Mouse (Mus musculus) thymus, postnatal 0 days (tissue): ENCODE results near the gene Stat5b. TPM values are rescaled to one million over a fixed set of nuclear protein-coding genes. Genes with fewer than 3 reads are reported as not detected.

Experiments used
- DNase-seq: peaks from one replicate; pipeline ENCODE4 v3.0.0-alpha.2; 2015; ENCODE audit warnings: low spot score
- polyA plus RNA-seq: library from polyadenylated mRNA; unstranded; fragments of >200 nt; fragmentation: Nextera tagmentation; extraction: Ambion mirVana; gene quantifications from 2 replicates; pipeline ENCODE4 v1.2.1, GENCODE M21; 2015

Stat5b gene
- polyA plus RNA-seq, 1 experiment from 2014 or later = 105 TPM

GRCm38 (mm10) chr11:100843070-100843669, 7.4 kb downstream of the Stat5b start:
- no peak for DNase-seq

- peak; percentile 44 for DNase-seq
These were observed 8.5 kb downstream of the Stat5b start for GRCm38 (mm10) chr11:100842025-100842424.

GRCm38 (mm10) chr11:100840866-100841265, 9.7 kb downstream of the Stat5b start:
- DNase-seq = no peak

GRCm38 (mm10) chr11:100839523-100839922, 11.0 kb downstream of the Stat5b start:
- no peak for DNase-seq

GRCm38 (mm10) chr11:100838894-100839293, 11.6 kb downstream of the Stat5b start:
- DNase-seq = no peak

- no peak for DNase-seq
These were observed 13.4 kb downstream of the Stat5b start for GRCm38 (mm10) chr11:100836923-100837702.

- no peak for DNase-seq
These were observed 17.1 kb downstream of the Stat5b start for GRCm38 (mm10) chr11:100833466-100833865.

- no peak for DNase-seq
These were observed 19.1 kb downstream of the Stat5b start for GRCm38 (mm10) chr11:100831396-100831795.

- DNase-seq = no peak
These were observed 20.8 kb downstream of the Stat5b start for GRCm38 (mm10) chr11:100829691-100830090.

GRCm38 (mm10) chr11:100828676-100829151, 21.8 kb downstream of the Stat5b start:
- no peak for DNase-seq

GRCm38 (mm10) chr11:100826161-100826866, 24.2 kb downstream of the Stat5b start:
- DNase-seq = no peak

- no peak for DNase-seq
These were observed 25.1 kb downstream of the Stat5b start for GRCm38 (mm10) chr11:100825451-100825850.

GRCm38 (mm10) chr11:100824496-100824895, 26.0 kb downstream of the Stat5b start:
- DNase-seq = no peak

GRCm38 (mm10) chr11:100823543-100824313, 26.8 kb downstream of the Stat5b start:
- peak; percentile 90 for DNase-seq

- peak; percentile 59 for DNase-seq
These were observed 28.2 kb downstream of the Stat5b start for GRCm38 (mm10) chr11:100822365-100822764.

- no peak for DNase-seq
These were observed 28.8 kb downstream of the Stat5b start for GRCm38 (mm10) chr11:100821605-100822220.

- no peak for DNase-seq
These were observed 30.5 kb downstream of the Stat5b start for GRCm38 (mm10) chr11:100820047-100820446.

GRCm38 (mm10) chr11:100819626-100820025, 30.9 kb downstream of the Stat5b start:
- DNase-seq = peak; percentile 86

- no peak for DNase-seq
These were observed 31.5 kb downstream of the Stat5b start for GRCm38 (mm10) chr11:100819048-100819447.

GRCm38 (mm10) chr11:100818359-100819012, 32.0 kb downstream of the Stat5b start:
- peak; percentile 58 for DNase-seq
